Mouse (Mus musculus): ENCODE data around the gene Foxr1. TPM values are rescaled to one million over a fixed set of nuclear protein-coding genes. Genes with fewer than 3 reads are reported as not detected.
"Not testable (repeated sequence)": the region's sequence is repeated elsewhere in the genome, so short reads cannot be mapped to it uniquely, and the experiment has no call there.

Gene Foxr1
- polyA plus RNA-seq, 1 experiment: not detected

DNA sequence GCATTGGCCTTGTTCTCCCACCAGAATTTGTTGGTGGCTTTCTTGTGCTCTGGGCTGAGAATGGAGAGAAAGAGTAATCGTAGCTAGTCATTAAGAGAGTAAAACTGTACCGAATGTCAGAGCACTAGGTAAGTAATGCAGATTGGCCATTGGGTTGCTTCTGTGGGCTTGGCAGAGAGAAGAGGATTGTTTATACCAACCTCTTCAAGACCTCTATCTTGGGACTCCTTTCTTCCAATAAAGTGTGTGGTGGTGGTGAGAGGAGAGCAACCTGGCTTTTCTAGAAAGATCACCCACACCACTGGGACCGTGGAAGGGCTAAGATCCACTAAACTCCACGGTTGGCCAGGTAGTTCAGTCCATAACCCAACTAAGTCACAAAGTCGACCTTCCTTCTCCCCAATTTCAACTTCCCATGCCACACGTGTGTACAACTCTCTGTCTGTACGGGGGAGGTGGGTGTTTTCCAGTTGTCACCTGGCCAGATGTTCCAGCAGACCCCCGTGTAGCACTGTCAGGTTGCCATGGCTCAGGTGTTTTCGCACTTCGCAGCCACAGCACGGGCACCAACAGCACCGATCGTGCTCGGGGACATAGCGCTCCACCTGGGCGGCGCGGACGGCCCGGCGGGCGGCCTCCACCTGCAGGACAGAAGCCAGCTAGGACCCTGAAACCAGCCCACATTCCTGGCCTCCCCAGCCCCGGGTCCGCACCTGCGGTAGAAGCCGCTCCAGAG lies 23.6 kb downstream of the Foxr1 start:
- Histone ChIP-seq H3K4me3 (ENCODE audit: insufficient read depth, poor library complexity, severe bottlenecking) (peak overlapping the region; percentile 83), H3K79me2 (ENCODE audit: control insufficient read depth, insufficient read depth) (peaks cover 10% of the 10 kb centered on the region), H3K27me3 (ENCODE audit: control insufficient read depth, insufficient read depth, insufficient read length) (no peaks in the 10 kb centered on the region), H3K79me3 (ENCODE audit: low read depth) (peaks cover 4% of the 10 kb centered on the region), H3K36me3 (ENCODE audit: control insufficient read depth, insufficient read depth) (peaks cover 26% of the 10 kb centered on the region), H3ac (ENCODE audit: control insufficient read depth, insufficient read length, low read depth) (peak overlapping the region; percentile 57)
- TF ChIP-seq MYOG (IDR thresholded peaks at IDR 0.05; ENCODE audit: control insufficient read depth, extremely low read depth, insufficient read length): no peak
- no peak for TF ChIP-seq MYOD1 (IDR thresholded peaks at IDR 0.05; ENCODE audit: control insufficient read depth, insufficient read length, low read depth)
- TF ChIP-seq FOSL1 (IDR thresholded peaks at IDR 0.05; ENCODE audit: insufficient read depth, low read length, poor library complexity, severe bottlenecking): no peak
- no peak for TF ChIP-seq USF1 (IDR thresholded peaks at IDR 0.05; ENCODE audit: low read depth)
- TF ChIP-seq CEBPB (IDR thresholded peaks at IDR 0.05; ENCODE audit: low read depth): no peak
- no peak for TF ChIP-seq CTCF (IDR thresholded peaks at IDR 0.05; ENCODE audit: control insufficient read depth, insufficient read depth, insufficient read length)
- TF ChIP-seq MAX (IDR thresholded peaks at IDR 0.05): no peak

- Histone ChIP-seq H3K79me3 (ENCODE audit: low read depth) (peaks cover 27% of the 10 kb centered on the region), H3ac (ENCODE audit: control insufficient read depth, insufficient read length, low read depth) (no peak overlapping the region), H3K4me3 (ENCODE audit: insufficient read depth, poor library complexity, severe bottlenecking) (no peak overlapping the region), H3K27me3 (ENCODE audit: control insufficient read depth, insufficient read depth, insufficient read length) (no peaks in the 10 kb centered on the region), H3K36me3 (ENCODE audit: control insufficient read depth, insufficient read depth) (peaks cover 70% of the 10 kb centered on the region), H3K79me2 (ENCODE audit: control insufficient read depth, insufficient read depth) (peaks cover 43% of the 10 kb centered on the region)
- TF ChIP-seq CTCF (IDR thresholded peaks at IDR 0.05; ENCODE audit: control insufficient read depth, insufficient read depth, insufficient read length) (no peak), MAX (IDR thresholded peaks at IDR 0.05) (no peak), FOSL1 (IDR thresholded peaks at IDR 0.05; ENCODE audit: insufficient read depth, low read length, poor library complexity, severe bottlenecking) (no peak), USF1 (IDR thresholded peaks at IDR 0.05; ENCODE audit: low read depth) (no peak), CEBPB (IDR thresholded peaks at IDR 0.05; ENCODE audit: low read depth) (no peak), MYOG (IDR thresholded peaks at IDR 0.05; ENCODE audit: control insufficient read depth, extremely low read depth, insufficient read length) (no peak), MYOD1 (IDR thresholded peaks at IDR 0.05; ENCODE audit: control insufficient read depth, insufficient read length, low read depth) (no peak)
Observed at GRCm38 (mm10) chr9:44412781-44413180, 28.2 kb downstream of the Foxr1 start.

DNA sequence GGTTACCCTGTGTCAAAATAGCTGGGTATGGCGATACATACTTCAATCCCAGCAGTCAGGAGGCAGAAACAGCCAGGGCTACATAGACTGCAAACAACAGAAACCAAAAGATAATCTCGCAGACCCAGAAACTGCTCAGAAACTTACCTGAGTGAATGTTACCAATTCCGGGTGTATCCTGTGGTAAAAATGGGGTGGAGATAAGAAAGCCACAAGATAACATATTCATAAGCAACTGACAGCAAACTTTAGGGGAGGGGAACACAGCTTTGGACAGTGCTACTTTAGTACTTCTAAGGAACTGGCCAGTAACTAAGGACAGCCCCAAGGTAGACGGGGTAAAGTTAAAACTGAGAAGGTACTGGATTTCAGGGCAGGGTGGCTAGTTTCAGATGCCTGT lies 28.6 kb downstream of the Foxr1 start:
- H3K79me2 ChIP-seq (ENCODE audit: control insufficient read depth, insufficient read depth): peaks cover 41% of the 10 kb centered on the region
- peaks cover 26% of the 10 kb centered on the region for H3K79me3 ChIP-seq (ENCODE audit: low read depth)
- TF ChIP-seq MYOG (IDR thresholded peaks at IDR 0.05; ENCODE audit: control insufficient read depth, extremely low read depth, insufficient read length) (no peak), MAX (IDR thresholded peaks at IDR 0.05) (no peak), USF1 (IDR thresholded peaks at IDR 0.05; ENCODE audit: low read depth) (no peak), MYOD1 (IDR thresholded peaks at IDR 0.05; ENCODE audit: control insufficient read depth, insufficient read length, low read depth) (no peak), CEBPB (IDR thresholded peaks at IDR 0.05; ENCODE audit: low read depth) (no peak), FOSL1 (IDR thresholded peaks at IDR 0.05; ENCODE audit: insufficient read depth, low read length, poor library complexity, severe bottlenecking) (no peak)
- H3K27me3 ChIP-seq (ENCODE audit: control insufficient read depth, insufficient read depth, insufficient read length): no peaks in the 10 kb centered on the region
- no peak overlapping the region for H3ac ChIP-seq (ENCODE audit: control insufficient read depth, insufficient read length, low read depth)
- no peak overlapping the region for H3K4me3 ChIP-seq (ENCODE audit: insufficient read depth, poor library complexity, severe bottlenecking)
- peaks cover 70% of the 10 kb centered on the region for H3K36me3 ChIP-seq (ENCODE audit: control insufficient read depth, insufficient read depth)

GRCm38 (mm10) chr9:44411601-44412130 lies 29.3 kb downstream of the Foxr1 start:
- Histone ChIP-seq H3K36me3 (ENCODE audit: control insufficient read depth, insufficient read depth) (peaks cover 70% of the 10 kb centered on the region), H3K27me3 (ENCODE audit: control insufficient read depth, insufficient read depth, insufficient read length) (no peaks in the 10 kb centered on the region), H3K4me3 (ENCODE audit: insufficient read depth, poor library complexity, severe bottlenecking) (no peak overlapping the region), H3ac (ENCODE audit: control insufficient read depth, insufficient read length, low read depth) (no peak overlapping the region), H3K79me2 (ENCODE audit: control insufficient read depth, insufficient read depth) (peaks cover 40% of the 10 kb centered on the region), H3K79me3 (ENCODE audit: low read depth) (peaks cover 24% of the 10 kb centered on the region)
- TF ChIP-seq MYOG (IDR thresholded peaks at IDR 0.05; ENCODE audit: control insufficient read depth, extremely low read depth, insufficient read length) (no peak), CEBPB (IDR thresholded peaks at IDR 0.05; ENCODE audit: low read depth) (no peak)

- Histone ChIP-seq H3K36me3 (ENCODE audit: control insufficient read depth, insufficient read depth) (peaks cover 65% of the 10 kb centered on the region), H3K4me3 (ENCODE audit: insufficient read depth, poor library complexity, severe bottlenecking) (no peak overlapping the region), H3K79me3 (ENCODE audit: low read depth) (peaks cover 31% of the 10 kb centered on the region), H3K79me2 (ENCODE audit: control insufficient read depth, insufficient read depth) (peaks cover 49% of the 10 kb centered on the region), H3K27me3 (ENCODE audit: control insufficient read depth, insufficient read depth, insufficient read length) (no peaks in the 10 kb centered on the region), H3ac (ENCODE audit: control insufficient read depth, insufficient read length, low read depth) (no peak overlapping the region)
- TF ChIP-seq USF1 (IDR thresholded peaks at IDR 0.05; ENCODE audit: low read depth): no peak
- TF ChIP-seq CTCF (IDR thresholded peaks at IDR 0.05; ENCODE audit: control insufficient read depth, insufficient read depth, insufficient read length): no peak
- TF ChIP-seq FOSL1 (IDR thresholded peaks at IDR 0.05; ENCODE audit: insufficient read depth, low read length, poor library complexity, severe bottlenecking): no peak
- no peak for TF ChIP-seq MYOD1 (IDR thresholded peaks at IDR 0.05; ENCODE audit: control insufficient read depth, insufficient read length, low read depth)
- TF ChIP-seq MYOG (IDR thresholded peaks at IDR 0.05; ENCODE audit: control insufficient read depth, extremely low read depth, insufficient read length): no peak
- no peak for TF ChIP-seq MAX (IDR thresholded peaks at IDR 0.05)
- TF ChIP-seq CEBPB (IDR thresholded peaks at IDR 0.05; ENCODE audit: low read depth): no peak
Observed at GRCm38 (mm10) chr9:44410647-44411336, 30.1 kb downstream of the Foxr1 start.

- Histone ChIP-seq H3ac (ENCODE audit: control insufficient read depth, insufficient read length, low read depth) (peak overlapping the region; percentile 31), H3K79me3 (ENCODE audit: low read depth) (peaks cover 38% of the 10 kb centered on the region), H3K36me3 (ENCODE audit: control insufficient read depth, insufficient read depth) (peaks cover 73% of the 10 kb centered on the region), H3K4me3 (ENCODE audit: insufficient read depth, poor library complexity, severe bottlenecking) (peak overlapping the region; percentile 85), H3K79me2 (ENCODE audit: control insufficient read depth, insufficient read depth) (peaks cover 63% of the 10 kb centered on the region)
- H3K27me3 ChIP-seq (ENCODE audit: control insufficient read depth, insufficient read depth, insufficient read length): not testable (repeated sequence)
Observed at GRCm38 (mm10) chr9:44408693-44409092, 32.2 kb downstream of the Foxr1 start.
